Mouse (Mus musculus): Measurements from ENCODE around the gene Gm12355.

DNA sequence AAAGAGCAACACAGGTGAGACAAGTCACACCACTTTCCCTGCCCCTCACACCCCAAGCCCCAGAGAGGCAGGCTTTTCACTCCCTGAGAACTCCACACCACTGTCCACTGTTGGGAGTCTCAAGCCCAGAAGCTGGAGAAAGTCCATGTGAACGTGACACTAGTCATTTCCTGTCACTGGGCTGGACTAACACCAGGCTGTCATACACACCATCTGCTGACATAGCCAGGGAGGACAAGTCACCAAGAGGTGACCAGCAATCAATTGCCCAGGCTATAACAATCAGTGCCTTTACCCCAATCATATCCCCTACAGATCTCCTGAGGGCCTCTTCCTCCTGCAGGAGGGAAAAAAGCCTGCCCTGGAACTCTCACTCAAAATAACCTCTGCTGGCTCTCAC lies 41.3 kb downstream of the Gm12355 start:
- TF ChIP-seq EP300 (IDR thresholded peaks at IDR 0.05; ENCODE audit: low read depth) (no peak), CTCF (IDR thresholded peaks at IDR 0.05; ENCODE audit: low read depth) (no peak)

Data from heart, postnatal 0 days (tissue).